Mouse (Mus musculus): ENCODE measurements around the gene Zfp612. TPM values are rescaled to one million over a fixed set of nuclear protein-coding genes. Genes with fewer than 3 reads are reported as not detected.

The Zfp612 gene
- total RNA-seq, 2 experiments from 2014 or later, result 6.9 to 8.8 TPM

DNA sequence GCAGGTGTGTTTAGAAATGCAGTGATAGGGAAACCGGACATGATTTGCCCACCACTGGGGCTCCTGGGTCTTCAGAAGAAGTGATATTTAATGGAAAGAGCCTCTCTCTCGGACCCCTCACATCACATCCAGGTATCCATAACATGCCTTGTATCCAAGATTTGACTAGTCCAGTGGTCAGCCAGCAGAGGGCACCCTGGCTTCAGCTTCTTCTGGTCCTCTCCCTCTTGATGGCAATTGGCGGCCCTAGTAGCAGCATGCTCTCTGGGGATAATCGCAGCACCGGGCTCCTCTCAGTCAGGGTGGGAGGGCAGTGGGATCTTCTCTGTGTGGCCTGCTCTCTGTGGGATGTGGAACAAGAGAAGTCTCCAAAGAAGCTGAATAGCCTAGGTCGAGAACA is 40.2 kb downstream of the Zfp612 start:
- intact Hi-C loops (cut with DNase I), result no loop called here
- DNase-seq, result no peak

DNA sequence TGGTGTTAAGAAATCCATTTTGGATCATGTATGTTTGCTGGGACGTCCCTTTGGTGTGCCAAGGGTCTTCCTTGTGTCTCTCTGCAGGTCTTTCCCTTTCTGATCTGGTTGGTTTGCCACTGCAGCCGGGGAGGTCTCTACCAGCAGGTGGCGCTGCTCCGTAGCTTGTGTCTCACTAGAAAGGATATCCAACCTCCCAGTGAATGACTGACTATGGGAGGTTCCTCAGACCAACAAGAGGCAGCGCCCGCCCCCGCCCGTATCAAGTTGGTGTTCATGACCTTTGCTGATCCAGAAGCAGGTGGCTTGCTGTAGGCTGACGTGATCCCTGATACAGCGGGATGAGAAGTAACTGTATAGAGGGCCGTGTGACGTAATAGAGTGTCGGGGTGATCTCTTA is 51.0 kb downstream of the Zfp612 start:
- peak; percentile 48 to 69 for DNase-seq
- intact Hi-C loops (cut with DNase I), result loop anchor here (5.0 kb wide), 1 partner anchor 472 kb away; no protein-coding TSS in a partner anchor

- no peak for DNase-seq
- intact Hi-C loops (cut with DNase I), result loop anchor here (5.0 kb wide), 1 partner anchor 468 kb away; no protein-coding TSS in a partner anchor
These were observed 54.7 kb downstream of the Zfp612 start for GRCm38 (mm10) chr8:110134236-110134635.

GRCm38 (mm10) chr8:110135515-110135914 is 56.0 kb downstream of the Zfp612 start:
- DNase-seq, result no peak
- intact Hi-C loops (cut with DNase I), result no loop called here

DNA sequence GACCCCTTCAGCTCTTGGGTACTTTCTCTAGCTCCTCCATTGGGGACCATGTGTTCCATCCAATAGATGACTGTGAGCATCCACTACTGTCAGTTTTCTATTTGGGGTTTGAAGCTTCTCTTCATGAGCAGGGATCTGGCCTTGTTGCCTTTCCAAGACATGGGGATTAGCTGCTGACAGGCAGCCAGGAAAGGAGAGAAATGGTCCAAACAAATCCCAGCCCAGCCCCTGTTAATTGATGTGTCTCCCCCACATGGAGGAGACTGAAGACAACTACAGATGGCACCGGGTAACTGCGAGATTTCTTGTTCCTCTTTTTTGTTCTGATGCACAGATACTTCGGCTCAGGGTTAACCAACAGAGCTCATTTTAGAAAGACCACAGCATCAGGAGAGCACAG is 60.6 kb downstream of the Zfp612 start:
- intact Hi-C loops (cut with DNase I), result no loop called here
- no peak for DNase-seq

- intact Hi-C loops (cut with DNase I), result no loop called here
- no peak for DNase-seq
These were observed 61.2 kb downstream of the Zfp612 start for GRCm38 (mm10) chr8:110140770-110141169.

Other genes with a start within 250 kb of the Zfp612 start
- gene Phlpp2, start 211.2 kb upstream of the Zfp612 start, total RNA-seq (2021), result 1 to 10 TPM; 4.8 to 5.5 TPM
- gene Marveld3, start 117.5 kb upstream of the Zfp612 start, total RNA-seq (2021), result under 1 TPM; 0.14 to 0.19 TPM
- 1 to 10 TPM in 1 of 2 experiments, under 1 TPM in 1; 0.38 to 1.3 TPM for gene Tat, start 89.3 kb upstream of the Zfp612 start, total RNA-seq (2021)
- gene Chst4, start 40.0 kb upstream of the Zfp612 start, total RNA-seq (2021), result 1 to 10 TPM; 3.3 to 7.0 TPM
- gene Gm21964, start 21.5 kb downstream of the Zfp612 start, total RNA-seq (2021), result not detected
- not detected for gene Gm17720, start 23.0 kb downstream of the Zfp612 start, total RNA-seq (2021)
- not detected for gene Calb2, start 88.5 kb downstream of the Zfp612 start, total RNA-seq (2021)
- 1 to 10 TPM; 2.0 to 2.9 TPM for gene Cmtr2, start 135.9 kb downstream of the Zfp612 start, total RNA-seq (2021)
- under 1 TPM; 0.14 to 0.17 TPM for gene Hydin, start 187.2 kb downstream of the Zfp612 start, total RNA-seq (2021)

Data from heart, postnatal 36 days (tissue).